Mouse (Mus musculus): Measurements from ENCODE around the gene Gm49355.

DNA sequence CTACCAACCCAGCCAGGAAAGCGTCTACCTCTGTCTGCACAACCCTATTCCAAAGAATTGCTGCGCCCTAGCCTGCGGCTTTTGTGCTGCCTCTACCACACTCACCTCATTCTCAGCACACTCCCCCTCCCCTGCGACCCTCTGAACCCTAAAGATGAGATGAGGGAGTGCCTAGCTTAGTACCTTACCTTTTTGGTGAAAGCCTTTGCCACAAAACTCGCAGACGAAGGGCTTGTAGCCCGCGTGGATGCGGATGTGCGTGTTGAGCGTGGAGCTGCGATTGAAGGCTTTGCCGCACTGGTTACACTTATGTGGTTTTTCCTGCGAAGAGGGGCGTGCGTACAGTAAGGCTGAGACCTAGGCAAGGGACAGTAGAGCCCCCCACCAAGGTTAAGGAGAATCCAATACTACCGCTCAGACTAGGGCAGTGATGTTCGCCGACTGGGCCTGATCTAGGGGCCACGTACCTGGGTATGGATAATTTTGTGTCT lies 59.7 kb downstream of the Gm49355 start:
- no peak for TF ChIP-seq E2F4 (IDR thresholded peaks at IDR 0.05; ENCODE audit: insufficient read depth)
- TF ChIP-seq POLR2A (IDR thresholded peaks at IDR 0.05; ENCODE audit: insufficient read length, low read depth), result no peak
- no peak for TF ChIP-seq CEBPB (IDR thresholded peaks at IDR 0.05; ENCODE audit: insufficient read depth, poor library complexity, severe bottlenecking)
- no peak for TF ChIP-seq USF1 (IDR thresholded peaks at IDR 0.05; ENCODE audit: low read depth)
